10 mouse cellular contexts compared by ENCODE assay signal in the genomic region with DNA sequence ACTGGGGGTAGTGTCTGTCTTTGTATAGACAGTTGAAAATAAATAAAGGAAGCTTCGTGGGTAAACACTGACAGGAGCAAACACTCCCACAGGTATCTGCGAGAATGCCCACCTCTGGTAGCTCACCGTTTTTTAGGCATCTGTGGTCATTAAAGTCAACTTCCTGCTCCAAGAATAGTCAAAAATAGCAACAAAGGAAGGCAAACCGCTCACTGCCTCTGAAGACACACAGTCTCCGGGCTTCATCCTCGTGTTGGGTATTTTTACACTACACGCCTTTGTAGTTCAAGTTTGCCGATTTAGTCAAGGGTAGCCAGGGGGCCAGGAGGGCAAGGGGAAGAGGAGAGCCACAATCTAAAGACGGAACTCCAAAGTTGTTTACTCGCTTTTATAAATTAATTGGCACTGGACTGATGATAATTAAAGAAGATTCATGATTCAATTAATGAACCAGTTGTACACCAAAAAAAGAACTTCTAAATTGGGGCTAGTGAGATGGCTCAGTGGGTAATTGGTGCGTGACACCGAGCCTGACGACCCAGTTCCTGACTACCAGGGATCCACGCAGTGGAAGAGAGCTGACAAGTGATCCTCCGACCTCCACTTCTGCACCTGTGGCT. TPM values are rescaled to one million over a fixed set of nuclear protein-coding genes. Genes with fewer than 3 reads are reported as not detected.
DNase-seq lines count a peak whose midpoint lies in the region; ATAC-seq and TF ChIP-seq lines count a peak whose summit lies in the region.
"Had no signal": no experiment of that assay in that cellular context is flagged by ENCODE, and none has a peak within 500 bp of the region (broad histone marks: within the 10 kb centered on the region; RNA-seq: fewer than 3 reads in every experiment).

No protein-coding gene starts in this region.

- no peak overlapping the region for H3K4me3 ChIP-seq in heart, embryonic 15.5 days
- H3K4me3 ChIP-seq in midbrain, embryonic 10.5 days = no peak overlapping the region
- no peak overlapping the region for H3K4me3 ChIP-seq in midbrain, embryonic 14.5 days (replicated peaks; ENCODE audit: low read depth, low read length)
- no peak overlapping the region for H3K4me3 ChIP-seq in embryonic facial prominence, embryonic 15.5 days (replicated peaks)
- H3K4me3 ChIP-seq in myocyte = no peak overlapping the region

- peaks cover 88% of the 10 kb centered on the region for H3K4me1 ChIP-seq in heart, embryonic 15.5 days (replicated peaks)
- H3K4me1 ChIP-seq in midbrain, embryonic 10.5 days = peaks cover 94% of the 10 kb centered on the region
- peaks cover 27% of the 10 kb centered on the region for H3K4me1 ChIP-seq in midbrain, embryonic 14.5 days (ENCODE audit: control insufficient read depth, insufficient read depth, low read length)
- H3K4me1 ChIP-seq in embryonic facial prominence, embryonic 15.5 days = peaks cover 90% of the 10 kb centered on the region

- H3ac ChIP-seq in myocyte (ENCODE audit: control insufficient read depth, insufficient read length) = no peak overlapping the region

- no peaks in the 10 kb centered on the region for H3K27me3 ChIP-seq in heart, embryonic 15.5 days
- H3K27me3 ChIP-seq in midbrain, embryonic 10.5 days (ENCODE audit: low read depth, poor library complexity, severe bottlenecking) = no peaks in the 10 kb centered on the region
- H3K27me3 ChIP-seq in midbrain, embryonic 14.5 days (ENCODE audit: control insufficient read depth, insufficient read depth, low read length) = no peaks in the 10 kb centered on the region
- H3K27me3 ChIP-seq in embryonic facial prominence, embryonic 15.5 days = no peaks in the 10 kb centered on the region
- H3K27me3 ChIP-seq in myocyte (ENCODE audit: control insufficient read depth, insufficient read depth, insufficient read length) = no peaks in the 10 kb centered on the region

- H3K36me3 ChIP-seq in heart, embryonic 15.5 days = no peaks in the 10 kb centered on the region
- H3K36me3 ChIP-seq in midbrain, embryonic 10.5 days = peaks cover 17% of the 10 kb centered on the region
- H3K36me3 ChIP-seq in midbrain, embryonic 14.5 days (ENCODE audit: control insufficient read depth, insufficient read depth, low read length) = no peaks in the 10 kb centered on the region
- H3K36me3 ChIP-seq in embryonic facial prominence, embryonic 15.5 days = no peaks in the 10 kb centered on the region
- no peaks in the 10 kb centered on the region for H3K36me3 ChIP-seq in myocyte (ENCODE audit: control insufficient read depth, insufficient read depth)

- no peak for ATAC-seq in heart, embryonic 15.5 days (replicated peaks; ENCODE audit: insufficient number of reproducible peaks, insufficient read depth, low FRiP score, low read depth)
- no peak for ATAC-seq in midbrain, embryonic 14.5 days (ENCODE audit: low FRiP score, low TSS enrichment)
- no peak for ATAC-seq in embryonic facial prominence, embryonic 15.5 days (ENCODE audit: insufficient number of reproducible peaks, low FRiP score, low TSS enrichment, low read depth)

- H3K9ac ChIP-seq in heart, embryonic 15.5 days = peak overlapping the region; percentile 29; the same call in 1 of the 2 replicates
- H3K9ac ChIP-seq in midbrain, embryonic 14.5 days (replicated peaks; ENCODE audit: low read length) = no peak overlapping the region
- no peak overlapping the region for H3K9ac ChIP-seq in embryonic facial prominence, embryonic 15.5 days

- H3K9me3 ChIP-seq in heart, embryonic 15.5 days (replicated peaks) = no peaks in the 10 kb centered on the region
- no peaks in the 10 kb centered on the region for H3K9me3 ChIP-seq in midbrain, embryonic 10.5 days (replicated peaks)
- H3K9me3 ChIP-seq in midbrain, embryonic 14.5 days (ENCODE audit: control insufficient read depth, low read length) = no peaks in the 10 kb centered on the region
- H3K9me3 ChIP-seq in embryonic facial prominence, embryonic 15.5 days (replicated peaks) = no peaks in the 10 kb centered on the region

- peak overlapping the region; percentile 35 for H3K4me2 ChIP-seq in heart, embryonic 15.5 days
- H3K4me2 ChIP-seq in midbrain, embryonic 14.5 days (ENCODE audit: low read length) = no peak overlapping the region
- H3K4me2 ChIP-seq in embryonic facial prominence, embryonic 15.5 days (replicated peaks) = no peak overlapping the region
- H3K4me2 ChIP-seq in myocyte (ENCODE audit: low read depth) = peak overlapping the region; percentile 25
- H3K4me2 ChIP-seq: midbrain, embryonic 11.5 days had no signal

- 27% methylated on average over 15 of the region's 15 CpGs for WGBS in heart, embryonic 15.5 days
- WGBS in midbrain, embryonic 10.5 days = 64% methylated on average over 15 of the region's 15 CpGs
- 54% methylated on average over 15 of the region's 15 CpGs for WGBS in midbrain, embryonic 14.5 days
- WGBS in embryonic facial prominence, embryonic 15.5 days = 39% methylated on average over 15 of the region's 15 CpGs

- DNase-seq in heart, postnatal 25 days (ENCODE audit: low spot score) = no peak
- no peak for DNase-seq in midbrain, embryonic 10.5 days (ENCODE audit: low spot score)
- no peak for DNase-seq in midbrain, embryonic 14.5 days
- no peak for DNase-seq in frontal cortex, postnatal 25 days (ENCODE audit: low spot score in 2 of 2)
- no peak for DNase-seq in cerebellum, postnatal 14 days
- DNase-seq: thymus, adult 2 months had no signal

- TF ChIP-seq POLR2A in myocyte (IDR thresholded peaks at IDR 0.05; ENCODE audit: insufficient read length, low read depth) = no peak

- peak overlapping the region; percentile 54 for H3K27ac ChIP-seq in heart, embryonic 15.5 days
- H3K27ac ChIP-seq in midbrain, embryonic 10.5 days (replicated peaks) = 0 out of 2 replicates have a peak overlapping the region, but pooled peaks have one; percentile 65
- no peak overlapping the region for H3K27ac ChIP-seq in midbrain, embryonic 14.5 days (replicated peaks; ENCODE audit: low read depth, low read length)
- peak overlapping the region; percentile 53; the same call in 1 of the 2 replicates for H3K27ac ChIP-seq in embryonic facial prominence, embryonic 15.5 days (replicated peaks)

- H3K79me2 ChIP-seq in myocyte (ENCODE audit: control insufficient read depth, insufficient read depth) = peaks cover 59% of the 10 kb centered on the region

- intact Hi-C loops in heart, postnatal 25 days (cut with DNase I) = no loop called here

TF ChIP-seq in myocyte, 11 proteins besides CTCF, POLR2A, EP300 and RAD21:
- TF ChIP-seq MAX (IDR thresholded peaks at IDR 0.05; ENCODE audit: low read depth) = no peak
- TF ChIP-seq REST (IDR thresholded peaks at IDR 0.05; ENCODE audit: insufficient read depth, insufficient read length) = no peak
- no peak for TF ChIP-seq TCF3 (IDR thresholded peaks at IDR 0.05; ENCODE audit: insufficient read length, low read depth)
- no peak for TF ChIP-seq MYOG (IDR thresholded peaks at IDR 0.05; ENCODE audit: control insufficient read depth in 1 of 3, insufficient read depth in 1 of 3, insufficient read length in 2 of 3, low read depth in 2 of 3)
- TF ChIP-seq TCF12 (IDR thresholded peaks at IDR 0.05; ENCODE audit: insufficient read depth, poor library complexity, severe bottlenecking) = no peak
- TF ChIP-seq CEBPB (IDR thresholded peaks at IDR 0.05; ENCODE audit: insufficient read depth, poor library complexity, severe bottlenecking) = no peak
- no peak for TF ChIP-seq MYOD1 (IDR thresholded peaks at IDR 0.05; ENCODE audit: control insufficient read depth in 1 of 3, insufficient read length in 2 of 3, low read depth in 2 of 3)
- TF ChIP-seq USF1 (IDR thresholded peaks at IDR 0.05; ENCODE audit: low read depth) = no peak
- no peak for TF ChIP-seq POLR2AphosphoS2 (IDR thresholded peaks at IDR 0.05; ENCODE audit: insufficient read length, low read depth)
- TF ChIP-seq SRF (IDR thresholded peaks at IDR 0.05; ENCODE audit: control insufficient read depth, insufficient read length, low read depth) = no peak
- TF ChIP-seq E2F4 (IDR thresholded peaks at IDR 0.05; ENCODE audit: insufficient read depth) = no peak

RNA-seq across cellular contexts. Expression of gene Smad3, which starts 8.4 kb away (rescaled TPM):
- 11.6 and 14.8 TPM in 2 replicates for polyA plus RNA-seq in heart, embryonic 15.5 days (2015; fragmentation: Nextera tagmentation; extraction: Ambion mirVana)
- 10 to 100 TPM; 14.0 to 14.5 TPM for total RNA-seq in heart, postnatal 25 days (2021)
- polyA plus RNA-seq in midbrain, embryonic 10.5 days (2016; fragmentation: Nextera tagmentation; extraction: Ambion mirVana) = 21.7 and 22.5 TPM in 2 replicates
- 4.9 and 7.7 TPM in 2 replicates for polyA plus RNA-seq in midbrain, embryonic 14.5 days (2014; fragmentation: Nextera tagmentation; extraction: Ambion mirVana)
- polyA plus RNA-seq in embryonic facial prominence, embryonic 15.5 days (2015; fragmentation: Nextera tagmentation; extraction: Ambion mirVana) = 23.5 and 25.4 TPM in 2 replicates
- 25.5 TPM for polyA plus RNA-seq in myocyte (2012; fragmentation: generic; extraction: Trizol)

Comparison
In these comparisons a context has a peak if more than half of its experiments do, and no peak if none do; other contexts are left out.
1. H3K4me2 ChIP-seq: peak in heart, embryonic 15.5 days (single experiment) and myocyte (single experiment); none in midbrain, embryonic 14.5 days (single experiment) and embryonic facial prominence, embryonic 15.5 days (single experiment).